Mouse (Mus musculus) limb, embryonic 13.5 days (tissue): ENCODE results near the gene Elavl4. TPM values are rescaled to one million over a fixed set of nuclear protein-coding genes. Genes with fewer than 3 reads are reported as not detected.
A peak's percentile ranks its signal among the peaks of the same experiment; 100 is the strongest.

ENCODE experiments used
- ATAC-seq: fragments of 200-750 bp; cut with Nextera tagmentation; 2 replicates; pipeline ENCODE4 v1.8.0; 2017; ENCODE audit warnings: low read depth, moderate number of reproducible peaks, moderate TSS enrichment; ENCODE audit not compliant: low FRiP score
- H3K27ac ChIP-seq: fragments of 300-500 bp; sonication (generic); 2 replicates; pipeline ENCODE4 v1.5.1; 2015; ENCODE audit warnings: inconsistent platforms, mild to moderate bottlenecking, moderate library complexity
- H3K27me3 ChIP-seq: fragments of 300-500 bp; sonication (generic); 2 replicates; pipeline ENCODE4 v1.6.1; 2015; ENCODE audit warnings: mild to moderate bottlenecking, inconsistent platforms
- H3K36me3 ChIP-seq: fragments of 300-500 bp; sonication (generic); 2 replicates; pipeline ENCODE4 v1.6.1; 2015; ENCODE audit warnings: inconsistent platforms, mild to moderate bottlenecking, moderate library complexity
- H3K4me1 ChIP-seq: fragments of 300-500 bp; sonication (generic); 2 replicates; pipeline ENCODE4 v1.6.1; 2015; ENCODE audit warnings: inconsistent platforms
- H3K4me2 ChIP-seq: fragments of 300-500 bp; sonication (generic); replicated peaks from 2 replicates; pipeline ENCODE4 v1.6.1; 2015; ENCODE audit warnings: inconsistent platforms, mild to moderate bottlenecking, moderate library complexity
- H3K4me3 ChIP-seq: fragments of 300-500 bp; sonication (generic); 2 replicates; pipeline ENCODE4 v1.5.1; 2015; ENCODE audit warnings: moderate library complexity, mild to moderate bottlenecking, inconsistent platforms
- H3K9ac ChIP-seq: fragments of 300-500 bp; sonication (generic); 2 replicates; pipeline ENCODE4 v1.6.1; 2015; ENCODE audit warnings: mild to moderate bottlenecking, inconsistent platforms
- H3K9me3 ChIP-seq: fragments of 300-500 bp; sonication (generic); 2 replicates; pipeline ENCODE4 v1.6.1; 2016; ENCODE audit warnings: inconsistent platforms
- WGBS: fragments of 180-500 bp; shearing (Covaris S2); methylation state at CpG from one replicate; pipeline ENCODE4 v1.1.7; 2015; 5-methylcytosine and 5-hydroxymethylcytosine counted together
- polyA plus RNA-seq: library from polyadenylated mRNA; unstranded; fragments of >200 nt; fragmentation: Nextera tagmentation; extraction: Ambion mirVana; gene quantifications from 2 replicates; pipeline ENCODE4 v1.2.1, GENCODE M21; 2015

Gene Elavl4
- polyA plus RNA-seq, 1 experiment from 2014 or later, result 3.4 TPM

GRCm38 (mm10) chr4:110292471-110292870 is 59.2 kb downstream of the Elavl4 start:
- Histone ChIP-seq H3K27me3 (0 out of 2 replicates have a peak, but pooled peaks cover 1% of the 10 kb centered on the region), H3K9me3 (no peaks in the 10 kb centered on the region), H3K27ac (no peak overlapping the region), H3K9ac (no peak overlapping the region), H3K4me2 (no peak overlapping the region), H3K36me3 (no peaks in the 10 kb centered on the region), H3K4me1 (0 out of 2 replicates have a peak, but pooled peaks cover 2% of the 10 kb centered on the region), H3K4me3 (no peak overlapping the region)
- ATAC-seq, result no peak
- WGBS, result 70% methylated on average over 10 of the region's 10 CpGs

GRCm38 (mm10) chr4:110290544-110291095 is 61.1 kb downstream of the Elavl4 start:
- peaks cover 17% of the 10 kb centered on the region for H3K4me1 ChIP-seq
- no peak for ATAC-seq
- WGBS, result 57% methylated on average over 7 of the region's 7 CpGs

GRCm38 (mm10) chr4:110290056-110290455 is 61.7 kb downstream of the Elavl4 start:
- peaks cover 21% of the 10 kb centered on the region for H3K4me1 ChIP-seq
- H3K27ac ChIP-seq, result no peak overlapping the region
- H3K36me3 ChIP-seq, result no peaks in the 10 kb centered on the region
- H3K4me2 ChIP-seq, result no peak overlapping the region
- H3K27me3 ChIP-seq, result 0 out of 2 replicates have a peak, but pooled peaks cover 4% of the 10 kb centered on the region
- no peak for ATAC-seq
- 59% methylated on average over 12 of the region's 12 CpGs for WGBS
- H3K9ac ChIP-seq, result no peak overlapping the region
- H3K4me3 ChIP-seq, result no peak overlapping the region
- no peaks in the 10 kb centered on the region for H3K9me3 ChIP-seq

More at GRCm38 (mm10) chr4:110290544-110291095, 61.1 kb downstream of the Elavl4 start:
- no peak overlapping the region for H3K4me2 ChIP-seq
- H3K9me3 ChIP-seq, result no peaks in the 10 kb centered on the region
- H3K4me3 ChIP-seq, result no peak overlapping the region
- H3K27me3 ChIP-seq, result 0 out of 2 replicates have a peak, but pooled peaks cover 4% of the 10 kb centered on the region
- no peaks in the 10 kb centered on the region for H3K36me3 ChIP-seq
- H3K27ac ChIP-seq, result no peak overlapping the region
- H3K9ac ChIP-seq, result no peak overlapping the region

GRCm38 (mm10) chr4:110287412-110288067 is 64.2 kb downstream of the Elavl4 start:
- WGBS, result 13% methylated on average over 11 of the region's 11 CpGs
- Histone ChIP-seq H3K9me3 (no peaks in the 10 kb centered on the region), H3K36me3 (no peaks in the 10 kb centered on the region)

GRCm38 (mm10) chr4:110286841-110287240 is 64.9 kb downstream of the Elavl4 start:
- H3K9me3 ChIP-seq, result no peaks in the 10 kb centered on the region
- no peak overlapping the region for H3K9ac ChIP-seq
- H3K4me3 ChIP-seq, result 0 out of 2 replicates have a peak overlapping the region, but pooled peaks have one; percentile 9
- WGBS, result 41% methylated on average over 7 of the region's 7 CpGs
- no peak for ATAC-seq
- H3K27me3 ChIP-seq, result 0 out of 2 replicates have a peak, but pooled peaks cover 4% of the 10 kb centered on the region
- H3K4me1 ChIP-seq, result peaks cover 21% of the 10 kb centered on the region
- no peak overlapping the region for H3K27ac ChIP-seq
- H3K36me3 ChIP-seq, result no peaks in the 10 kb centered on the region
- H3K4me2 ChIP-seq, result peak overlapping the region; percentile 55

More at GRCm38 (mm10) chr4:110287412-110288067, 64.2 kb downstream of the Elavl4 start:
- Histone ChIP-seq H3K4me1 (peaks cover 21% of the 10 kb centered on the region), H3K4me2 (0 out of 2 replicates have a peak overlapping the region, but pooled peaks have one; percentile 0), H3K9ac (no peak overlapping the region), H3K4me3 (no peak overlapping the region), H3K27ac (no peak overlapping the region), H3K27me3 (0 out of 2 replicates have a peak, but pooled peaks cover 4% of the 10 kb centered on the region)
- no peak; the same call in 1 of the 2 replicates for ATAC-seq

GRCm38 (mm10) chr4:110286371-110286781 is 65.3 kb downstream of the Elavl4 start:
- H3K4me3 ChIP-seq, result 0 out of 2 replicates have a peak overlapping the region, but pooled peaks have one; percentile 9
- H3K27me3 ChIP-seq, result 0 out of 2 replicates have a peak, but pooled peaks cover 4% of the 10 kb centered on the region
- peak; percentile 67 for ATAC-seq
- no peak overlapping the region for H3K9ac ChIP-seq
- H3K9me3 ChIP-seq, result no peaks in the 10 kb centered on the region
- peaks cover 21% of the 10 kb centered on the region for H3K4me1 ChIP-seq
- H3K36me3 ChIP-seq, result no peaks in the 10 kb centered on the region
- peak overlapping the region; percentile 55 for H3K4me2 ChIP-seq
- 4% methylated on average over 9 of the region's 9 CpGs for WGBS
- no peak overlapping the region for H3K27ac ChIP-seq

GRCm38 (mm10) chr4:110285346-110286330 is 66.1 kb downstream of the Elavl4 start:
- Histone ChIP-seq H3K27ac (no peak overlapping the region), H3K4me3 (no peak overlapping the region)
- 17% methylated on average over 15 of the region's 15 CpGs for WGBS

GRCm38 (mm10) chr4:110284446-110284845 is 67.3 kb downstream of the Elavl4 start:
- WGBS, result 78% methylated on average over 3 of the region's 3 CpGs
- Histone ChIP-seq H3K36me3 (no peaks in the 10 kb centered on the region), H3K27me3 (0 out of 2 replicates have a peak, but pooled peaks cover 4% of the 10 kb centered on the region), H3K27ac (no peak overlapping the region), H3K9me3 (no peaks in the 10 kb centered on the region), H3K4me1 (peaks cover 21% of the 10 kb centered on the region), H3K9ac (no peak overlapping the region), H3K4me3 (no peak overlapping the region), H3K4me2 (no peak overlapping the region)
- no peak for ATAC-seq

More at GRCm38 (mm10) chr4:110285346-110286330, 66.1 kb downstream of the Elavl4 start:
- H3K9ac ChIP-seq, result no peak overlapping the region
- ATAC-seq, result no peak
- peak overlapping the region; percentile 55 for H3K4me2 ChIP-seq
- H3K9me3 ChIP-seq, result no peaks in the 10 kb centered on the region
- H3K27me3 ChIP-seq, result 0 out of 2 replicates have a peak, but pooled peaks cover 4% of the 10 kb centered on the region
- H3K36me3 ChIP-seq, result no peaks in the 10 kb centered on the region
- H3K4me1 ChIP-seq, result peaks cover 21% of the 10 kb centered on the region

GRCm38 (mm10) chr4:110270046-110270445 is 81.7 kb downstream of the Elavl4 start:
- H3K4me3 ChIP-seq, result no peak overlapping the region
- H3K9me3 ChIP-seq, result no peaks in the 10 kb centered on the region
- no peak overlapping the region for H3K9ac ChIP-seq
- ATAC-seq, result no peak
- H3K27me3 ChIP-seq, result no peaks in the 10 kb centered on the region
- H3K4me2 ChIP-seq, result no peak overlapping the region
- no peak overlapping the region for H3K27ac ChIP-seq
- 41% methylated on average over 4 of the region's 4 CpGs for WGBS
- no peaks in the 10 kb centered on the region for H3K4me1 ChIP-seq
- H3K36me3 ChIP-seq, result no peaks in the 10 kb centered on the region

- Histone ChIP-seq H3K4me1 (no peaks in the 10 kb centered on the region), H3K27ac (no peak overlapping the region), H3K36me3 (no peaks in the 10 kb centered on the region), H3K27me3 (no peaks in the 10 kb centered on the region), H3K4me3 (no peak overlapping the region), H3K9me3 (no peaks in the 10 kb centered on the region), H3K9ac (no peak overlapping the region), H3K4me2 (no peak overlapping the region)
- no peak for ATAC-seq
- 70% methylated on average over 9 of the region's 9 CpGs for WGBS
These were observed 84.7 kb downstream of the Elavl4 start for GRCm38 (mm10) chr4:110266804-110267575.

- Histone ChIP-seq H3K4me2 (no peak overlapping the region), H3K36me3 (no peaks in the 10 kb centered on the region), H3K4me3 (no peak overlapping the region), H3K9me3 (no peaks in the 10 kb centered on the region), H3K4me1 (no peaks in the 10 kb centered on the region), H3K27ac (no peak overlapping the region), H3K27me3 (no peaks in the 10 kb centered on the region), H3K9ac (no peak overlapping the region)
- 70% methylated on average over 8 of the region's 8 CpGs for WGBS
- ATAC-seq, result no peak
These were observed 87.3 kb downstream of the Elavl4 start for GRCm38 (mm10) chr4:110264345-110264943.
